Mouse (Mus musculus) adrenal gland, postnatal 10 days (tissue): ENCODE data around the gene Ptpru. TPM values are rescaled to one million over a fixed set of nuclear protein-coding genes. Genes with fewer than 3 reads are reported as not detected.
A peak's percentile ranks its signal among the peaks of the same experiment; 100 is the strongest.
"Not testable (repeated sequence)": the region's sequence is repeated elsewhere in the genome, so short reads cannot be mapped to it uniquely, and the experiment has no call there.

ENCODE experiments used
- DNase-seq: peaks from one replicate; pipeline ENCODE4 v3.0.0; 2021; ENCODE audit warnings: mixed read lengths
- total RNA-seq, 2 experiments: library from RNA; stranded (reverse); gene quantifications; 2 replicates each; pipeline ENCODE4 v1.2.3; 2021

The Ptpru gene
- total RNA-seq, 2 experiments from 2014 or later, result 27.0 to 33.8 TPM

GRCm38 (mm10) chr4:131836351-131836881 is 1.7 kb downstream of the Ptpru start:
- peak; percentile 76 for DNase-seq

GRCm38 (mm10) chr4:131833971-131834609 is 4.0 kb downstream of the Ptpru start:
- DNase-seq, result peak; percentile 54

- DNase-seq, result no peak
Measured at GRCm38 (mm10) chr4:131832759-131833407, 5.2 kb downstream of the Ptpru start.

- DNase-seq, result no peak
Measured at GRCm38 (mm10) chr4:131831546-131832045, 6.5 kb downstream of the Ptpru start.

GRCm38 (mm10) chr4:131829123-131829522 is 9.0 kb downstream of the Ptpru start:
- DNase-seq, result no peak

- no peak for DNase-seq
Measured at GRCm38 (mm10) chr4:131826905-131827304, 11.2 kb downstream of the Ptpru start.

- peak; percentile 71 for DNase-seq
Measured at GRCm38 (mm10) chr4:131825830-131826229, 12.3 kb downstream of the Ptpru start.

- no peak for DNase-seq
Measured at GRCm38 (mm10) chr4:131824939-131825338, 13.1 kb downstream of the Ptpru start.

GRCm38 (mm10) chr4:131822583-131822982 is 15.5 kb downstream of the Ptpru start:
- no peak for DNase-seq

GRCm38 (mm10) chr4:131821161-131821731 is 16.8 kb downstream of the Ptpru start:
- DNase-seq, result peak; percentile 39

GRCm38 (mm10) chr4:131818926-131819325 is 19.2 kb downstream of the Ptpru start:
- DNase-seq, result no peak

GRCm38 (mm10) chr4:131815774-131816173 is 22.3 kb downstream of the Ptpru start:
- no peak for DNase-seq

- no peak for DNase-seq
Measured at GRCm38 (mm10) chr4:131814869-131815268, 23.2 kb downstream of the Ptpru start.

GRCm38 (mm10) chr4:131813798-131814197 is 24.3 kb downstream of the Ptpru start:
- no peak for DNase-seq

- no peak for DNase-seq
Measured at GRCm38 (mm10) chr4:131812458-131812857, 25.6 kb downstream of the Ptpru start.

GRCm38 (mm10) chr4:131805255-131805654 is 32.8 kb downstream of the Ptpru start:
- DNase-seq, result no peak

GRCm38 (mm10) chr4:131804732-131805131 is 33.4 kb downstream of the Ptpru start:
- DNase-seq, result not testable (repeated sequence)

GRCm38 (mm10) chr4:131803846-131804245 is 34.2 kb downstream of the Ptpru start:
- no peak for DNase-seq

- no peak for DNase-seq
Measured at GRCm38 (mm10) chr4:131798968-131799367, 39.1 kb downstream of the Ptpru start.

- DNase-seq, result no peak
Measured at GRCm38 (mm10) chr4:131797920-131798319, 40.2 kb downstream of the Ptpru start.

GRCm38 (mm10) chr4:131797483-131797882 is 40.6 kb downstream of the Ptpru start:
- peak; percentile 51 for DNase-seq

- no peak for DNase-seq
Measured at GRCm38 (mm10) chr4:131796312-131797080, 41.6 kb downstream of the Ptpru start.
